Mouse (Mus musculus) olfactory bulb, adult 2 months (tissue): ENCODE measurements around the gene Gfra1.

Source experiments
- CTCF ChIP-seq: fragments of 200-500 bp; IDR thresholded peaks from 2 replicates; pipeline ENCODE4 v1.5.1; 2012; ENCODE audit warnings: low read depth, mild to moderate bottlenecking, low read length, moderate library complexity; ENCODE audit not compliant: insufficient read depth
- POLR2A ChIP-seq: fragments of 200-500 bp; IDR thresholded peaks from 2 replicates; pipeline ENCODE4 v1.6.1; 2012; ENCODE audit warnings: mild to moderate bottlenecking, low read depth, low read length, moderate library complexity; ENCODE audit not compliant: insufficient read depth

DNA sequence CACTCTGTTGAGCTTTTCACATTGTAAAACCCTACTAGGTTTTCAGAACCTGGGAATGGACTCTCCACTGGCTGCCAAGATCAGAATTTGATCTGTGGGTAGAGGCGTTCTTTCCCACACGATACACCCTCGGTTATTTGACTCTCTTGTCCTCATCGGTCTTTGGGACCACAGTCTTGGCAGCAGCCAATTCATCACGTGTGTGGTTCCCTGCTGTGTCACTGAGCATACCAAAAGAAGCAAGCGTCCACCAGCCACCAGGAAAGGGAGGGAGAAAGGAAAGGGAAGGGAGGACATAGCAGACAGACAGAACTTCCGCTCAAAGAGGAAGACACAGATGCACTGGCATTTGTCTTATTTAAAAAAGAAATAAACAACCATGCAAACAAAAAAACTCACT lies 189.1 kb downstream of the Gfra1 start:
- TF ChIP-seq POLR2A (no peak), CTCF (no peak)
